Mouse (Mus musculus): ENCODE data around the gene Ren1. TPM values are rescaled to one million over a fixed set of nuclear protein-coding genes. Genes with fewer than 3 reads are reported as not detected.

Gene Ren1
- polyA plus RNA-seq (2012; rRNA removed) = 2.1 and 2.3 TPM in 2 replicates

GRCm38 (mm10) chr1:133350210-133350609 is at the start of gene Ren1:
Ren1 (plus strand) TSS chr1:133350510.

GRCm38 (mm10) chr1:133309652-133310267 is 40.5 kb upstream of the Ren1 start, which contains the start of gene Golt1a:
Golt1a (plus strand) TSS chr1:133309800.

GRCm38 (mm10) chr1:133321267-133321925 is 28.9 kb upstream of the Ren1 start, which contains the start of gene Kiss1:
Kiss1 (plus strand) TSS chr1:133321875.

GRCm38 (mm10) chr1:133363276-133364021 is 13.1 kb downstream of the Ren1 start, which contains the start of gene Etnk2:
Etnk2 (plus strand) TSS chr1:133363572.

Other genes with a start within 250 kb of the Ren1 start
- 13.8 and 17.5 TPM in 2 replicates for gene Ppp1r15b, start 219.4 kb upstream of the Ren1 start, polyA plus RNA-seq (2012; rRNA removed)
- 37.2 and 46.6 TPM in 2 replicates for gene Plekha6, start 186.3 kb upstream of the Ren1 start, polyA plus RNA-seq (2012; rRNA removed)
- 1.1 and 2.2 TPM in 2 replicates for gene Golt1a, start 40.7 kb upstream of the Ren1 start, polyA plus RNA-seq (2012; rRNA removed)
- not detected in 2 replicates for gene Kiss1, start 28.6 kb upstream of the Ren1 start, polyA plus RNA-seq (2012; rRNA removed)
- gene Etnk2, start 13.1 kb downstream of the Ren1 start, polyA plus RNA-seq (2012; rRNA removed) = 7.1 and 7.3 TPM in 2 replicates
- gene Sox13, start 73.9 kb downstream of the Ren1 start, polyA plus RNA-seq (2012; rRNA removed) = 27.3 and 30.8 TPM in 2 replicates

Data from stomach, adult 2 months (tissue).